Mouse (Mus musculus) hindbrain, embryonic 10.5 days (tissue): Measurements from ENCODE around the gene Ano6. TPM values are rescaled to one million over a fixed set of nuclear protein-coding genes. Genes with fewer than 3 reads are reported as not detected.

Experiments used
- DNase-seq: peaks from one replicate; pipeline ENCODE4 v3.0.0-alpha.2; 2017; ENCODE audit warnings: low spot score
- H3K27ac ChIP-seq: fragments of 300-500 bp; sonication (generic); 2 replicates; pipeline ENCODE4 v1.5.1; 2016; ENCODE audit warnings: mild to moderate bottlenecking, moderate library complexity
- H3K27me3 ChIP-seq: fragments of 300-500 bp; sonication (generic); 2 replicates; pipeline ENCODE4 v1.6.1; 2016; ENCODE audit warnings: mild to moderate bottlenecking; ENCODE audit not compliant: poor library complexity, insufficient read depth, severe bottlenecking
- H3K36me3 ChIP-seq: fragments of 300-500 bp; sonication (generic); 2 replicates; pipeline ENCODE4 v1.6.1; 2016; ENCODE audit warnings: mild to moderate bottlenecking, moderate library complexity
- H3K4me1 ChIP-seq: fragments of 300-500 bp; sonication (generic); replicated peaks from 2 replicates; pipeline ENCODE4 v1.6.1; 2016; ENCODE audit warnings: mild to moderate bottlenecking
- H3K4me3 ChIP-seq: fragments of 300-500 bp; sonication (generic); 2 replicates; pipeline ENCODE4 v1.5.1; 2016; ENCODE audit warnings: mild to moderate bottlenecking, moderate library complexity
- H3K9me3 ChIP-seq: fragments of 300-500 bp; sonication (generic); 2 replicates; pipeline ENCODE4 v1.6.1; 2016; ENCODE audit warnings: mild to moderate bottlenecking, moderate library complexity
- WGBS: fragments of 180-500 bp; shearing (Covaris S2); methylation state at CpG from one replicate; pipeline ENCODE4 v1.1.7; 2016; 5-methylcytosine and 5-hydroxymethylcytosine counted together
- polyA plus RNA-seq: library from polyadenylated mRNA; unstranded; fragments of >200 nt; fragmentation: Nextera tagmentation; extraction: Ambion mirVana; gene quantifications from 2 replicates; pipeline ENCODE4 v1.2.1, GENCODE M21; 2016

The Ano6 gene
- polyA plus RNA-seq, 1 experiment from 2014 or later = 31.1 TPM

- H3K9me3 ChIP-seq = no peaks in the 10 kb centered on the region
- no peaks in the 10 kb centered on the region for H3K27me3 ChIP-seq
- no peaks in the 10 kb centered on the region for H3K36me3 ChIP-seq
- 83% methylated on average over 5 of the region's 5 CpGs for WGBS
- no peak for DNase-seq
- H3K27ac ChIP-seq = no peak overlapping the region
- no peak overlapping the region for H3K4me3 ChIP-seq
- H3K4me1 ChIP-seq = no peaks in the 10 kb centered on the region
Measured at GRCm38 (mm10) chr15:95758069-95758468, 32.6 kb upstream of the Ano6 start.

GRCm38 (mm10) chr15:95758696-95759434, 31.8 kb upstream of the Ano6 start:
- no peak for DNase-seq
- Histone ChIP-seq H3K27me3 (no peaks in the 10 kb centered on the region), H3K27ac (no peak overlapping the region), H3K4me1 (no peaks in the 10 kb centered on the region), H3K36me3 (no peaks in the 10 kb centered on the region), H3K4me3 (no peak overlapping the region), H3K9me3 (no peaks in the 10 kb centered on the region)
- WGBS = 85% methylated on average over 12 of the region's 12 CpGs

GRCm38 (mm10) chr15:95759857-95760256, 30.8 kb upstream of the Ano6 start:
- Histone ChIP-seq H3K36me3 (no peaks in the 10 kb centered on the region), H3K9me3 (no peaks in the 10 kb centered on the region), H3K27me3 (no peaks in the 10 kb centered on the region), H3K4me1 (no peaks in the 10 kb centered on the region; the same call in 1 of the 2 replicates), H3K4me3 (no peak overlapping the region), H3K27ac (no peak overlapping the region)
- WGBS = 68% methylated on average over 6 of the region's 6 CpGs
- no peak for DNase-seq

- H3K4me1 ChIP-seq = no peaks in the 10 kb centered on the region; the same call in 1 of the 2 replicates
- no peaks in the 10 kb centered on the region for H3K27me3 ChIP-seq
- no peak for DNase-seq
- H3K9me3 ChIP-seq = no peaks in the 10 kb centered on the region
- no peaks in the 10 kb centered on the region for H3K36me3 ChIP-seq
- H3K27ac ChIP-seq = no peak overlapping the region
- H3K4me3 ChIP-seq = no peak overlapping the region
- WGBS = 81% methylated on average over 7 of the region's 7 CpGs
Measured at GRCm38 (mm10) chr15:95761420-95761819, 29.2 kb upstream of the Ano6 start.

- DNase-seq = peak; percentile 77
- no peak overlapping the region for H3K27ac ChIP-seq
- H3K4me1 ChIP-seq = no peaks in the 10 kb centered on the region; the same call in 1 of the 2 replicates
- no peak overlapping the region for H3K4me3 ChIP-seq
- WGBS = 37% methylated on average over 12 of the region's 12 CpGs
- H3K36me3 ChIP-seq = no peaks in the 10 kb centered on the region
- H3K9me3 ChIP-seq = no peaks in the 10 kb centered on the region
- no peaks in the 10 kb centered on the region for H3K27me3 ChIP-seq
Measured at GRCm38 (mm10) chr15:95762661-95763303, 27.9 kb upstream of the Ano6 start.

GRCm38 (mm10) chr15:95763464-95763863, 27.2 kb upstream of the Ano6 start:
- WGBS = 53% methylated on average over 6 of the region's 6 CpGs
- Histone ChIP-seq H3K4me3 (no peak overlapping the region), H3K36me3 (no peaks in the 10 kb centered on the region), H3K9me3 (no peaks in the 10 kb centered on the region), H3K27me3 (no peaks in the 10 kb centered on the region), H3K4me1 (no peaks in the 10 kb centered on the region; the same call in 1 of the 2 replicates), H3K27ac (no peak overlapping the region)
- DNase-seq = no peak

- H3K27ac ChIP-seq = no peak overlapping the region
- no peaks in the 10 kb centered on the region for H3K36me3 ChIP-seq
- 95% methylated on average over 8 of the region's 8 CpGs for WGBS
- H3K27me3 ChIP-seq = no peaks in the 10 kb centered on the region
- no peaks in the 10 kb centered on the region for H3K9me3 ChIP-seq
- no peak for DNase-seq
- no peaks in the 10 kb centered on the region; the same call in 1 of the 2 replicates for H3K4me1 ChIP-seq
- H3K4me3 ChIP-seq = no peak overlapping the region
Measured at GRCm38 (mm10) chr15:95765271-95765670, 25.4 kb upstream of the Ano6 start.

- no peaks in the 10 kb centered on the region for H3K9me3 ChIP-seq
- DNase-seq = no peak
- WGBS = 86% methylated on average over 6 of the region's 6 CpGs
Measured at GRCm38 (mm10) chr15:95765936-95766335, 24.7 kb upstream of the Ano6 start.

GRCm38 (mm10) chr15:95767825-95768224, 22.8 kb upstream of the Ano6 start:
- WGBS = 74% methylated on average over 7 of the region's 7 CpGs
- no peaks in the 10 kb centered on the region; the same call in 1 of the 2 replicates for H3K4me1 ChIP-seq
- H3K4me3 ChIP-seq = no peak overlapping the region
- DNase-seq = no peak
- H3K36me3 ChIP-seq = no peaks in the 10 kb centered on the region
- H3K9me3 ChIP-seq = no peaks in the 10 kb centered on the region
- no peak overlapping the region for H3K27ac ChIP-seq
- no peaks in the 10 kb centered on the region for H3K27me3 ChIP-seq

More at GRCm38 (mm10) chr15:95765936-95766335, 24.7 kb upstream of the Ano6 start:
- Histone ChIP-seq H3K4me1 (no peaks in the 10 kb centered on the region; the same call in 1 of the 2 replicates), H3K4me3 (no peak overlapping the region), H3K27me3 (no peaks in the 10 kb centered on the region), H3K27ac (no peak overlapping the region), H3K36me3 (no peaks in the 10 kb centered on the region)

- no peak overlapping the region for H3K4me3 ChIP-seq
- H3K36me3 ChIP-seq = no peaks in the 10 kb centered on the region
- 90% methylated on average over 5 of the region's 5 CpGs for WGBS
- H3K9me3 ChIP-seq = no peaks in the 10 kb centered on the region
- H3K27ac ChIP-seq = no peak overlapping the region
- no peaks in the 10 kb centered on the region; the same call in 1 of the 2 replicates for H3K4me1 ChIP-seq
- no peaks in the 10 kb centered on the region for H3K27me3 ChIP-seq
- DNase-seq = no peak
Measured at GRCm38 (mm10) chr15:95768703-95769102, 21.9 kb upstream of the Ano6 start.

GRCm38 (mm10) chr15:95769576-95769975, 21.1 kb upstream of the Ano6 start:
- H3K36me3 ChIP-seq = no peaks in the 10 kb centered on the region
- DNase-seq = no peak
- 84% methylated on average over 4 of the region's 4 CpGs for WGBS
- no peak overlapping the region for H3K27ac ChIP-seq
- H3K4me3 ChIP-seq = no peak overlapping the region
- H3K9me3 ChIP-seq = no peaks in the 10 kb centered on the region
- H3K4me1 ChIP-seq = no peaks in the 10 kb centered on the region
- no peaks in the 10 kb centered on the region for H3K27me3 ChIP-seq

GRCm38 (mm10) chr15:95770307-95770706, 20.3 kb upstream of the Ano6 start:
- WGBS = 92% methylated on average over 2 of the region's 2 CpGs
- no peak for DNase-seq
- Histone ChIP-seq H3K27me3 (no peaks in the 10 kb centered on the region), H3K4me3 (no peak overlapping the region), H3K27ac (no peak overlapping the region), H3K36me3 (no peaks in the 10 kb centered on the region), H3K9me3 (no peaks in the 10 kb centered on the region), H3K4me1 (no peaks in the 10 kb centered on the region)

- no peak overlapping the region for H3K4me3 ChIP-seq
Measured at GRCm38 (mm10) chr15:95772374-95772773, 18.3 kb upstream of the Ano6 start.

More at GRCm38 (mm10) chr15:95772374-95772773, 18.3 kb upstream of the Ano6 start:
- no peak for DNase-seq
- WGBS = 60% methylated on average over 13 of the region's 13 CpGs
- Histone ChIP-seq H3K9me3 (no peaks in the 10 kb centered on the region), H3K27ac (no peak overlapping the region), H3K4me1 (no peaks in the 10 kb centered on the region), H3K36me3 (no peaks in the 10 kb centered on the region), H3K27me3 (no peaks in the 10 kb centered on the region)
